Mouse (Mus musculus) ES-Bruce4 (cell line): ENCODE measurements at regions not wholly inside any gene's neighbourhood (a gene's known extent, or its start where the extent isn't known, plus 50 kb on each side); places are given as distances from the start of the nearest gene placed in this dataset.

Source experiments
- H3K27ac ChIP-seq: 2 replicates; pipeline ENCODE4 v1.5.1; 2012; ENCODE audit warnings: low read length, inconsistent platforms; ENCODE audit not compliant: insufficient read depth
- H3K27me3 ChIP-seq: 2 replicates; pipeline ENCODE4 v1.6.1; 2012; ENCODE audit warnings: mild to moderate bottlenecking, low read length, inconsistent platforms; ENCODE audit not compliant: control insufficient read depth, poor library complexity, insufficient read depth, severe bottlenecking
- H3K36me3 ChIP-seq: 2 replicates; pipeline ENCODE4 v1.6.1; 2012; ENCODE audit warnings: inconsistent platforms, mild to moderate bottlenecking, low read length, moderate library complexity; ENCODE audit not compliant: control insufficient read depth, poor library complexity, insufficient read depth, severe bottlenecking
- H3K4me1 ChIP-seq: one replicate; pipeline ENCODE4 v1.8.1; 2011; ENCODE audit warnings: low read length; ENCODE audit not compliant: control insufficient read depth, insufficient read depth
- H3K4me3 ChIP-seq: 2 replicates; pipeline ENCODE4 v1.5.1; 2011; ENCODE audit warnings: low read depth, mild to moderate bottlenecking, low read length
- H3K9ac ChIP-seq: 2 replicates; pipeline ENCODE4 v1.6.1; 2012; ENCODE audit warnings: low read depth, mild to moderate bottlenecking, inconsistent platforms; ENCODE audit not compliant: poor library complexity, severe bottlenecking
- H3K9me3 ChIP-seq: replicated peaks from 2 replicates; pipeline ENCODE4 v1.6.1; 2012; ENCODE audit warnings: mild to moderate bottlenecking, low read length, inconsistent platforms; ENCODE audit not compliant: control insufficient read depth, poor library complexity, insufficient read depth, severe bottlenecking
- CTCF ChIP-seq: IDR thresholded peaks from one replicate; pipeline ENCODE4 v1.8.1; 2011; ENCODE audit warnings: low read depth, low read length
- EP300 ChIP-seq: IDR thresholded peaks from 2 replicates; pipeline ENCODE4 v1.6.1; 2011; ENCODE audit warnings: low read depth, low read length; ENCODE audit not compliant: insufficient read depth
- POLR2A ChIP-seq: IDR thresholded peaks from one replicate; pipeline ENCODE4 v1.8.1; 2011; ENCODE audit warnings: low read length; ENCODE audit not compliant: insufficient read depth

DNA sequence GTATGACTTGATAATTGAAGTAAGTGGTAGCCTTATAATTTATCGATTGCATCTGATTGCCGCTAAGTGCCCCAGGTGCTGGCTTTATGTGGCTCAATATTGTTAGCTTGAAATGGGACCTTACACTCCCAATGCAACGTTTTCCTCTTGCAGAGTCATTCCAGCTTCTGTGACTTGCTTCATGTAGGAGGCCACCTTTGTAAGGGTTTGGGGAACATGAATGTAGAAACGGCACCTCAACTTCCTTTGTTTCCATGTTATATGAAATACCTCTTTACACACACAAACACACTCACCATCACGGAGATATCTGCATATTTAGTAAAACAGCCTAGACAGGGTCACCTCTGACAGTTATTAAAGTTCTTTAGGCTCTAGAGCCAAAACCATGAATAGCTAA lies 59.4 kb upstream of the Cep78 start:
- no peak for TF ChIP-seq CTCF

DNA sequence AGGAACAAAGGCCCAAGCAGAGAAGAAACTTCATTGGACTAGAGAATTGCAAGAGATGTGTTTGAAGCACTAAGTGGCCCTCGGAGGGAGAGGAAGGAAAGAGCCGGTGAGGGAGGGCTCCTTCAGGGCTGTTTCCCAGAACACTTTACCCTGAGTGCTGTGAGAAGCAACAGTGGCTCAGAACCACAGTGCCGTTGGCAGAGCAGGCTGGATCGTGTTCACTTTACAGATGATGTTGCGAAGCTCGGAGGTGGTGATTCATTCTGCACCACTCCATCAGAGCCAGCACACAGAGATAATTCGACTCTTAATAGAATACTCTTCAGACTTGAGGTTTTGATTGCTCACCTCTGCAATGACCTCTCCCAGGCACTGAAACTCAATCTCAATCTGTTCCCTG lies 58.2 kb upstream of the Cep78 start:
- Histone ChIP-seq H3K9me3 (no peaks in the 10 kb centered on the region), H3K36me3 (no peaks in the 10 kb centered on the region), H3K4me1 (no peaks in the 10 kb centered on the region), H3K4me3 (no peak overlapping the region), H3K9ac (no peak overlapping the region), H3K27ac (no peak overlapping the region), H3K27me3 (no peaks in the 10 kb centered on the region)
- TF ChIP-seq POLR2A, result no peak
- no peak for TF ChIP-seq CTCF
- no peak for TF ChIP-seq EP300

More for the DNA sequence above, 59.4 kb upstream of the Cep78 start:
- no peak overlapping the region for H3K4me3 ChIP-seq
- H3K27ac ChIP-seq, result no peak overlapping the region
- no peaks in the 10 kb centered on the region for H3K36me3 ChIP-seq
- no peak overlapping the region for H3K9ac ChIP-seq
- no peaks in the 10 kb centered on the region for H3K27me3 ChIP-seq
- no peaks in the 10 kb centered on the region for H3K4me1 ChIP-seq
- no peaks in the 10 kb centered on the region for H3K9me3 ChIP-seq

DNA sequence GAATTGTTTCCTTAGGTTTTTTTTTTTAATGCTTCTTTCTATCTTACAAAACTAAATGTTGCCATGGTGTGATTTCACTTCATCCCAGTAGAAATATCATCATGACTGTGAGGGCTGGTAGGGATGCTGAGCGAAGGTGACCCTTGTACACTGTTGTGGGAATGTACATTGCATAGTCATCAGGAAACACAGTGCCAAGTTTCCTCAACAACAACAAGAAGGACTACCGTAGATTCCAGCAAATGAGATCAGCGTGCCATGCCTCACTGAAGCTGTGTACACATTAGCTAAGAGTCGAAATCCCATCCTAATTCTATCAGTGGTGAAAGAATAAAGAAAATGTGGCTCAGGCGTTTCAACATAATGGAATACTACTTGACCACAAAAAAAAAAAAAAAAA lies 57.1 kb upstream of the Cep78 start:
- TF ChIP-seq POLR2A (no peak), EP300 (no peak), CTCF (no peak)
- no peaks in the 10 kb centered on the region for H3K9me3 ChIP-seq

DNA sequence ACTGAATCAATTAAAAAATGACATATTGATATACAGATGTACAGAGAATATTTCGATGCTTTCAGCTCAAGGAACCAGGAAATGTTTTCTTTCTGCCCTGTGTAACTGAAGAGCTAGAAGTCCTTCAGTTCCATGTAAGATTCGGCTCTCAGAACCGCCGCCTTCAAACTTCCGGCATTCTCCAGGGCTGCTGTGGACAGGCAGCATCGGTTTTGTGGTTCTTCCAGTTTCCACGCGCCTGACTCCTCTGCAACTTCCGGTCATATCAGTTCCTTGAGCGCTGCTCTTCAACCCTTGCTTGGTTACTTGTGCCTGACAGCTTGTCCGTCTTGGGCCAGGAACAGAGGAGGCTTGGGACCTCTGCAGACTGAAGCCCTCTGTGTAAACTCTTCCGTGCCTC lies 53.0 kb upstream of the Cep78 start:
- Histone ChIP-seq H3K27ac (no peak overlapping the region), H3K4me1 (no peaks in the 10 kb centered on the region), H3K9ac (no peak overlapping the region), H3K36me3 (no peaks in the 10 kb centered on the region), H3K27me3 (no peaks in the 10 kb centered on the region), H3K4me3 (no peak overlapping the region), H3K9me3 (no peaks in the 10 kb centered on the region)
- no peak for TF ChIP-seq CTCF
- TF ChIP-seq EP300, result no peak
- TF ChIP-seq POLR2A, result no peak

More for the DNA sequence above, 57.1 kb upstream of the Cep78 start:
- no peaks in the 10 kb centered on the region for H3K27me3 ChIP-seq
- no peak overlapping the region for H3K9ac ChIP-seq
- H3K27ac ChIP-seq, result no peak overlapping the region
- no peaks in the 10 kb centered on the region for H3K36me3 ChIP-seq
- H3K4me3 ChIP-seq, result no peak overlapping the region
- no peaks in the 10 kb centered on the region for H3K4me1 ChIP-seq
